Mouse (Mus musculus): ENCODE results near the gene Pagr1b.

DNA sequence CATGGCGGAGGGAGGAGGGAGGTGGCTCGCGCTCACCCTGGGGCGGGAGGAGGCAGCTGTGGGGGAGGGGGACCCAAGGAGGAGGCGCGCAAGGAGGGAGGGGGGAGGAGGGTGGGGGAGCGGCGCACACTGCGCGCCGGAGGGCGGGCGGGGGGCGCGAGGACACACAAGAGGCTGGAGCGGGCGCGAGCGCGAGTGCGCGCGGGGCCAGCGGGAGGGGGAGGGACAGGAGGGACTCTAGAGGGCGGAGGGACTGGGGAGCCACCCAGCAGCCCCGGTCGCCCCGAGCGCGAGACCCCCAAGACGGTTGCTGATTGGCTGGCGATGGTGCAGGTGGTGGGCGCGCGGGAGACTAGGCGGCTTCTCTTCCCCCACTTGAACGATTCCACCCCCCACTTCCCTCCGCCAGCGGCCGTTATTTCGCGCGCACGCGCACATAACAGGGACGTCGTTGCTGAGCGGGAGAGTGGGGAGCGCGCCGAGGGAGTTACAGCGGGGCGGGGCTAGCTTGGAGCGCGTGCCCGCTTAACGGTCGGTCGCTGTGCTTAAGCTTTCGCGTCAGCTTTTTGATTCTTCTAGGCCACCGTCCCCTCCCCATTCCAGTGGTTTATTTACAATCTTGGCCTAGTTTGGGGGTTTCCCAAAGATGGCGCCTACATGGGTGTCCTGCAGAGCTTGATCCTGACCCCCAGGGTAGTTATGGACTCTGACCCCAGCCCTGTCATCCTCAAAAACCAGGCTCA, 10.9 kb upstream of the Pagr1b start, which contains the start of gene Maz:
- TF ChIP-seq CTCF (IDR thresholded peaks at IDR 0.05) = no peak
- TF ChIP-seq EP300 (IDR thresholded peaks at IDR 0.05; ENCODE audit: insufficient read depth, low read depth, low read length) = peak; percentile 78
- TF ChIP-seq POLR2A (IDR thresholded peaks at IDR 0.05; ENCODE audit: insufficient read depth, low read depth, low read length) = peak; percentile 97

Data from heart, adult 2 months (tissue).